Mouse (Mus musculus): ENCODE measurements around the gene Atrnl1.
"Not testable (repeated sequence)": the region's sequence is repeated elsewhere in the genome, so short reads cannot be mapped to it uniquely, and the experiment has no call there.

Atrnl1 gene

DNA sequence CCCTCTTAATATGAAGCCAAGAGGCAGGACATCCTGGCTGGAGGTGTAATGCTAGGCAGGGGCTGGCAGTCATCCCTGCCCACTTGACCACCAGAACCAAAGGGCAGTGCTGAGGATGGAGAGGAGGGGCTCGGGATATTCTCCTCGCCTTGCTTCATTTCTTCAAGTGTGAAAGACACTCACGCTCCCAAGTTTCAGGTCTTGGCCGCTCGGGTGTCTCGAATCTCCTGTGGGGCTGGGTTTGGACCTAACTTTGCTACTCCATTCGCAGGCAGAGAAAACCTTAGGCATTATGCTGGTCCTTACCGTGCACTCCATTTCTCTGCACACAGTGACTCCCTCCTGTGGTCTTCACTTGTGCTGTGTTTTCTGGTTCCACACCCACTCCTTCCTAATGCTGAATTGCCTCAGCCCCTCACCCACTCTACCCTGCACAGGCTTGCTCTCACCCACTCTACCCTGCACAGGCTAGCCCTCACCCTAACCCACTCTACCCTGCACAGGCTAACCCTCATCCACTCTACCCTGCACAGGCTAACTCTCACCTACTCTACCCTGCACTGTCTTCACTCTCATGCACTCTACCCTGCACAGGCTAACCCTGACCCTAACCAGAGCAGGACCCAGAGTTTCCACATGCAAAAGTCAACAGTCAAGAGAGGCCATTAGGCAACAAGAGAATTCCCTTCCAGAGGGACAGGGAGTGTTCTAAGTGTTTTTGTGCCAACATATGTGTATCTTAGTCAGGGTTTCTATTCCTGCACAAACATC is 410.9 kb downstream of the Atrnl1 start:
- DNase-seq (ENCODE audit: low spot score in 2 of 2): no peak

DNA sequence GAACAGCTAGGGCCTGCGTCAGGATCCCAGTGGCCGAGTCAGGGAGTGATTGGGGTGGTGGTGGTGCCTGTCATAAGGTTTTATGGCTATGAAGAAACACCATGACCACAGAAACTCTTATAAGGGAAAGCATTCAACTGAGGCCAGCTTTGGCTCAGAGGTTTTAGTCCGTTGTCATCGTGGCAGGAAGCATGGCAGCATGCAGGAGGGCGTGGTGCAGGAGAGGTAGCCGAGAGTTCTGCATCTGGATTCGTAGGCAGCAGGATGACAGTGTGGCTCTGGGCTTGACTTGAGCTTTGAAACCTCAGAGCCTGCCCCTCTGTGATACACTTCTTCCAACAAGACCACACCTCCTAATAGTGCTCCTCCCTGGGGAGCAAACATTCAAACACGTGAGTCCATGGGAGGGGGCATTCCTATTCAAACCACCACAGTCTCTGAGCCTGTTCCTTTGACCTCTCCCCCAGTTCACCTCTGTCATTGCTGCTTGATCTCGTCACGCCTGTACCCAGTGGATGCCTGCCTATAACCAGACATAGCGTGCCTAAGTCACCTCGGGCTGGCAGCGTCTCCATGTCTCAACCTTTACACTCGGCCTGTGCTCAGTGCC is 412.5 kb downstream of the Atrnl1 start:
- DNase-seq (ENCODE audit: low spot score in 2 of 2): no peak

DNA sequence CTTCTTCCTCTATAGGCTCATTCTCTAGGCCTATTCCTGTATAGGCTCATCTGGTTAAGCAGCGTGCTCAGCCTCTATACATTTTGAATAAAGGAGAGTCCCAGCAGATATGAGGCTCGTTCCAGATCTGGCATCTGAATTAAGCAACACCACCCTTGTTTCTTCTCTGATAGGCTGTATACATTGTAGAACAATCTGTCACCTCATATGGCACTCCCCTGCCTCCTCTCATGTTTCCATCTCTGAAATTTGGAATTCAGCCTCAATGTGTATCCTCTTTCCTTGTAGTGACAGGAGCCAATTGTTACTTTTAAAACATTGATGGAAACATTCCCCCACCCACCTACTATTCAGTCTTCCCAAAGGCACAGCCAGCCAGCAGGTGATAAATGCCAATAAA is 414.2 kb downstream of the Atrnl1 start:
- DNase-seq (ENCODE audit: low spot score in 2 of 2): no peak

DNA sequence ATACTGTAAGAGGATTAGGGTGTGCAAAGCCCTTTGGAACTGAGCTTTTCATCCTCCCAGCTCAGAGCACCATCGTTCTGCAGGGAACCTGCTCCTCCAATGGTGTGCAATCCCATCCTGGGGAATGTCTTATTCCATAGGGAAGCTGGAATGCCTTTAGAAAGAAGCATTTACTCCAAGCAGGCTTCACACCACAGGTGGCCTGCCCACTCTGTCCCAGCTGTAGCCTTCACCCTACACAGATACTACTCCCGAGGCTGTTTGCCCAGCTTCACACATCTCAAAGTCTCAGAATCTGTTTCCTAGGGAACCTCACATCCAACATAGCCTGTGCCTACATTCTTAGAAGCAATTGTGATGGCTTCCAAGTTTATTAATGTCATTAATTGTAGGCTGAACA is 418.8 kb downstream of the Atrnl1 start:
- no peak for DNase-seq (ENCODE audit: low spot score in 2 of 2)

DNA sequence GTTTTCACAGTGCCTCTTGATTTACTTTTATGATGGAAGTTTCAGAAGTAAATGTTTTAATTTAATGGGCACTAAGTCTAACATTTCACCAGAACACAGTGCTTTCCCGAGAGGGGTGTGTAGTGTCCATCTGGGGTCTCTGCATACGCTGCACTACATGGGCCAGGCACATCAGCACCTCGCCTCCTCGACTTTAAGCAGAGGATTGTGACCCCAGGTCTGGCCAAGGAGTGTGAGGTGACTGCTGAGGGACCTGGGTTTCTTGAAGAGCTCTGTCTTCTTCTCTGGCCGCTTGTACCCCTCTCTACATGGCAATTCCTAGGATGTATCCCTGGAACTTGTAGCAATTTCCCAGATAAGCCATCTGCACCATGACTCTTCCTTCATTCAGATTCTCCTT is 422.4 kb downstream of the Atrnl1 start:
- DNase-seq (ENCODE audit: low spot score in 2 of 2): no peak

DNA sequence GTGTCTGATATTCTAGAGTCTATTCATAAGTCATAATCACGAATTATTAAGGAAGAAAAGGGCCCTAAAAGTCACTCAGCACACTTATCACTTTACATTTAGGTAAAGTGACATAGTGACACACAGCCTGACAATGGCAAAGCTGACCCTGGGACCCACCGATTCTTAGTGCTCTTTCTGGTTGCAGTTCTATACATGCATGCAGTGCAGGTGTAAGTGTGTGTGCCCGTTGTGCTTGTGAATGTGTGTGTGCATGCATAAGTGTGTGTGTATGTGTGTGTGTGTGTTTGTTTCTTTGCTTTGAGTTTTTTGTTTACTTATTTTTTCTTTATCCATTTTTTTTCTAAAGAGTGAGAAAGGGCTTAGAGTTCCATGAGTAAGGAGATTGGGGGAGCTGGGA is 425.3 kb downstream of the Atrnl1 start:
- DNase-seq (ENCODE audit: low spot score in 2 of 2): no peak

DNA sequence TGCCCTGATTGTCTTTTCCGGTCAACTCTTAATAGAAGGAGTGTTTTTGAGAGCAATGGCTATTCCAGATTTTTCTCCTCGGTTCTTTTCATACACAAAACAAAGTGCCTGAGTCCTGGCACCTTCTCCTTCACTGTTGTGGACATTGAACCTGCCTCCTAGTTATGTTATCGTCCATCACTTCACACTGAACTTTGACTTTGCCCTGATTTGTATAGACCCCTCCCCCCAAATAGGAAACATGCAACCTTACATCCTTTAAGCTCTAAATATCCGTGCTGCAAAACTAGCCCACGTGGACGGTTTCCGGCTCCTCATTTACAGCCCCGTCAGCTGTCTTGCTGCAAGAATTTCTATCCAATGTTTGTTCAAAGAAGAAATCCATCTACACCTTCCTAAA is 432.3 kb downstream of the Atrnl1 start:
- DNase-seq (ENCODE audit: low spot score in 2 of 2): no peak

DNA sequence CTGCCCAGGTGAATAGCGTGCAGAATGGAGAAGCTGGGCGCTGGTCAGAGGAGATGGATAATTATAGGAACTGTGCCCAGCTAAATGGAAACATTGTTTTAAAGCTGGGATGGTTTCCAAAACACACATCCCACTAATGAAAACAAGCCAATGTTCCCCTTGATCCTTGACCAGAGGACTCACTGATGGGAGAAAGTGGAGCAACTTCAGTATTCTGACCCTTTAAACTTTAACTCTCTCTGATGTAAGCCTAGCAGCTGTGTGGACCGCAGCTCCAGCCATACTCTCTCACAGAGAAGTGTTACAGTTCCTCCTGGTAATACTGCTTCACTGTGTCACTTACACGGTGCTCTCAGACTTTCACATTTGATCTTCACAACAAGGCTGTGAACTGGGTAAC is 432.7 kb downstream of the Atrnl1 start:
- no peak for DNase-seq (ENCODE audit: low spot score in 2 of 2)

DNA sequence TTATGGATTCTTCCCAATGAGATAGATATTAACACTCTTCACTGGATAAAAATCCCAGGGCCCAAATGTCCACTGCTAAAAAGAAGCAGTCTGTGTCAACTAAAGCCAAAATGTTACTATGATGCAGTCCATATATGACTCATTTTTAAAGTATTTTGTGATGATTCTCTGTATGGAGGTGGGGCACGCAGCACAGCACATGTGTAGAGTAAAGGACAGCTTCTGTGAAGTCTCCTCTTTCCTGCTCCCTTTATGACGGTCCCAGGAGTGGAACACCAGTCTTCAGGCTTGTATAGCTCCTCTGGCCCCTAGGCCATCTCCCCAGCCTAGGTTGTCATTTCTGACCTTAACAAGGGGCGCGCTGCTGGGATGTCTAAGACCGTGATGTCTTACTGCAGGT is 434.0 kb downstream of the Atrnl1 start:
- no peak for DNase-seq (ENCODE audit: low spot score in 2 of 2)

DNA sequence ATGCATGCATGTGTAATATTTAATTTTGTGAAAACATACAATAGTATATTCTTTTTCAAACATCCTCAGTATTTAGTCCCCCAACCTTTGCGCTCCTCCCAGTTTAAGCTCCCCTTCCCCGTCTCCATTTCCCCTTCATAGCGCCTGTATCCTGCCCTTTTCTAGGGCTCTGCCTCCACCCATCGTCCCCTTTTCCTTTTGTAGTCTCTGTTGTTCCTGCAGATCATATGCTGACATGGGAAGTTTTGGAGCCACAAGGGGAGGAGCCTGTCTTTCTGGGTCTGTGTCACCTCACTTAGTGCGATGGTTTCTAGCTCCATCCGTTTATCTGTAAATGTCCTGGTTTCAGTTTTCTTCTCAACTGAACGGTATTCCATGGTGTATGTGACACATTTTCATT is 435.8 kb downstream of the Atrnl1 start:
- no peak for DNase-seq (ENCODE audit: low spot score in 2 of 2)

DNA sequence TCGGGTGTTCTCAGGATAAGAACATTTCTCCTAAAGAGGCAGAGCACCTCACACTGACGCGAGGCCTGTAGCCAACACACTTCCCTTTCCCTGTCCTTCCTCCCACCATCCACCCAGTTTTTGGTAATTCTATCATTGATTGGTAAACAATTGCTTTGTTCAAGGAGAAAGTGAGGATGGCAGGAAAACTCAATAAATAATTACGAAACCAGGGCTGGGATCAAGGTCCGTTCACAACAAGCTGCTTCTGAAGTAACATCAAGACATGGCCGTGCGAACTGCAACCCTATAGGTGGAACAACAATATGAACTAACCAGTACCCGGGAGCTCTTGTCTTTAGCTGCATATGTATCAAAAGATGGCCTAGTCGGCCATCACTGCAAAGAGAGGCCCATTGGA is 439.6 kb downstream of the Atrnl1 start:
- not testable (repeated sequence) for DNase-seq (ENCODE audit: low spot score in 2 of 2)

DNA sequence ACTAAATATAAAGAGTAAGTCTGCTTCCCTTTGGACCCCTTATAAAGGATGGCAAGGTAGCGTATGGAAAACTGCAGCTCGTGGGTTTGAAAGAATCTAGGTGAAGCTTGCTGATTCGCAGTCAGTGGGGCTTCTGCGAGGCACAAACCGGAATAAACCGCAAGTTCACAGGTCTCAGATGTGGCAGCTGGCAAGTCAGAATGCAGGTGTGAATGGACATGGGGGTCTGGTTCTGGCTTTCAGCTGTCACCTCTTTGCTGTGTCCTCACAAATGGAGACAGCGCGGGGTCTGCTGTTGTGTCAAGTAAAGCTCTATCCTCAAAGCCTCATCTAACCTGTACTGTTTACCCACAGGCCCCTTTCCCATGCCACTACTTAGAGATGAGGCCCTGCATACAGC is 440.2 kb downstream of the Atrnl1 start:
- DNase-seq (ENCODE audit: low spot score in 2 of 2): no peak

DNA sequence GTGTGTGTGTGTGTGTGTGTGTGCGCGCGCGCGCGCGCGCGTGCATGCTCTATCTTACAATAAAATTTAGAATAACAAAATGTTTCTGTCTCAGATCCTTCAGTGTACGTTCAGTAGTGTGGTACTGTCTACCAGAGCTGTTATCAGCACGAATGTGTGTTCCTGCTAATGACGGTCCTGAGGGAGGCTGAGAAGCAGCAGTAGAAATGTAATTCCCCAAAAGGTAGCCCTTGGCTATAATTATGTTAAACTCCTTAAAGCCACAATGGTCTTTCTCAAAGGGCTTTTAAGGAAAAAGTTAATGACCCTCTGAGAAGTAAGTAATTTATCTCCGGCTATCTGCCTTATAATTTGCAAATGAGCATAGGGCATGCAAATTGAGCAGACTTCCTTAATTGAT is 441.1 kb downstream of the Atrnl1 start:
- no peak for DNase-seq (ENCODE audit: low spot score in 2 of 2)

DNA sequence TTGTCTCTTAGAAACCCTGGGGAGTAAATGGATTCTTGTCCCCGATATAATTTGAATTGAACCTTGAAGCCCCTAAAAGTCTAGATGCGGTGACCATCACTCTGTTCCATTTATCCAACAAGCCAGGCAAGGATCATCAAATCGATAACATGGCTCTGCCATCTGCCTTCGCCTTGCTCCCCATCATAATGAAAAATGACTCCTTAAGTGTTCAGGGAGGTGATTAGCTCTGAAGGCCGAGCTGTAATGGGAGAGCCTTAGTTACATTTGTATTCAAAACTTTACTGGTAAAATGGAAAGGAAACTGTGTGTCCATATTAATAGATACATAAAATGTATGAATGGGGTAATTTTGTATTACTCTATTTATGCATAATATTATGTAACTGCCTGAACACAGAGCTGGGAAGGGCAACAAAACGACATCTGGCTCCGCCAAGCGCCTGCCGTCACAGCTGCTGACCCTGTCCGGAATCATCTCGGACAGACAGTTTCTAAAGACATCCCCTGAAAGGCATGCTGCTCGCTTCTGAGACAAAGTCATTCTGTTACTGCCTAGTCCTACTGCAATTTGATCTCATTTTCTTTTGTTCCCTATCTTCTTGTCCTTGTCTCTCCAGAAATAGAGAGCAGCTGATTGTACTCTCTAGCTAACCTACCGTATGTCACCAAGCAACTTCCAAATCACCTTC is 441.8 kb downstream of the Atrnl1 start:
- no peak for DNase-seq (ENCODE audit: low spot score in 2 of 2)

DNA sequence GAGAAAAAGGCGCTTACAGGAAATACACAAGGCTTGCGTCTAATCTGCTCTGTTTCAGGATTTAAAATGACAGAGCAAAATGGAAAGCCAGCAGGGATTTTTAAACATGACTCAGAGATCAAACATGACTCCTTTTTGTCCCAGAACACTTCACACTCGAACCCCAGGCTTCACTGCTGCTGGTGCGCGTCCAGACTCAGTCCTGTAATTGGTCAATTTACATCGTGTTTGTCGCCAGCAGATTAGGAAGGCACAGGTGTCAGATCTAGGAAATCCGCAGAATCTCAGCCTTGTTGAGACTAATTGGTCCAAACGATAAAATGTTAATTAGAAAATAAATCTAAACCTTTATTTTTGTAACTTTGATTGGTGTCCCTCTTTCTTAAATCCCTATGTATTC is 448.9 kb downstream of the Atrnl1 start:
- DNase-seq (ENCODE audit: low spot score in 2 of 2): no peak

DNA sequence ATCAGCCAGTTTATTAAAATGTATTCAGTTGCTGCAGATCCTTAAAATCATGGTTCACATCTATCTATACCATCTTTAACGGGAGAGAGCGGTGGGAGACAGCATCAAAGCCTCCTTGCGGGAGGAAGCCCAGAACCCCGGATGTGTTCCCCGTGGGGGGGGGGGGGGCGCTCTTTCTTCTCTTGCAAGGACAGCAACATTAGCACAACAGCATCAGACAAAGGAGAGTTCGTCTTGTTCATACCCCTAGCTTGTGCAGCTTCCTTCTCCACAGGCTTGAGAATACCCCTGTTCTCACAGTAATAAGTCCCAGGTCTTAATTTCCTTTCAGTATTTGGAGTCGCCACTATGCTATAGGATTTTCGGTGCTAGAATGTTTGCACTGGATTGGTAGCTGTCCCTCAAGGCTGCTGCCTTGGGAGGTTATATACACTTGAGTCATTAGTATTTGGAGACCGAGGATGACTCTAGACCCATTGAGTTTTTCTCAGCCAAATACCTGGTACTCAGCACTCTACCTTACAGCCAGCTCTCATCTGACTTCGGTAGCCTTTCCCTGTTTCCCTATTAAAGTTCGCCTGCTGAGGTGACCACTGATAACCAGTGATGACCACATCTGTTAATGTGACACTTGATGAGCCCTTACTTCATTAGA is 449.5 kb downstream of the Atrnl1 start:
- DNase-seq (ENCODE audit: low spot score in 2 of 2): no peak

DNA sequence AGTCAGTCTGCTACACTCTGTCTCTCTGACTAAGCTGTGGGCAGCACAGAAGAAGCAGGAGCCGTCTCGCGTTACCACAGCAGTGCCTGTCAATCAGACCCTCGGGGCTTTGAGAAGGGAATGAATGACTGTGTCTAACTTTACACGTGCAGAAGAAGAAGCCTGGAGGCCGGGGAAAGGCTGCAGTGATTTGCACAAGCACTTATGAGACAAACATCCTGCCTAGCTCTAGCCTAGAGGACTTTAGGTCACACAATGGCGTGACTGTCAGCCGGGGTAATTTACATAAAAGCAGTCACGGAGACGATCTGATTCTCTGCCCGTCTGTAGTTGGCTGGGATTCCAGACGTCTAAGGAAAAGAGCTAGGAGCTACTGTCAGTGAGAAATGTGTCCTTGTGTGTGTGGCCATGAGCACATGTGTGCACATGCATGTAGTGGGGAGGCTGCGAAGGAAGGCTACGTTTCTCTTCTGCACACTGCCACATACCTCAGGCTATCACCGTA is 450.1 kb downstream of the Atrnl1 start:
- no peak for DNase-seq (ENCODE audit: low spot score in 2 of 2)

DNA sequence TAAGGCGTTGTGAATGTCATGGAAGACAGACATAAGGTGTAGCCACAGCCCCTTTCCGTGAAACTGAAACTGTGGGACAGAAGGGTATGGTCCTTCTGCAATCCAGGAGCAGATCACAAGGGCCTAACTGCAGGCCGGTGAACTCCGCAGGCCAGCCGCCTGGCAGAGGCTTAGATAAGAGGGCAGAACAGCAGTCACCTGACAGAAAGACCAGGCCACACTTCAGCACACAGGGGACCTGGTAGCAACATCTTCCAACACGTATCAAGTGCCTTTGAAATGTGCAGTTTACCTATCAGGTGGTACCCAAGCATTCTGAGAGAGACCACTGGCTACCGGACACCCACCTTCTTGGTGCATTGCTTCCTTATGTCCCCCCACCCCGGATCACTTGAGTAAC is 451.1 kb downstream of the Atrnl1 start:
- no peak for DNase-seq (ENCODE audit: low spot score in 2 of 2)

DNA sequence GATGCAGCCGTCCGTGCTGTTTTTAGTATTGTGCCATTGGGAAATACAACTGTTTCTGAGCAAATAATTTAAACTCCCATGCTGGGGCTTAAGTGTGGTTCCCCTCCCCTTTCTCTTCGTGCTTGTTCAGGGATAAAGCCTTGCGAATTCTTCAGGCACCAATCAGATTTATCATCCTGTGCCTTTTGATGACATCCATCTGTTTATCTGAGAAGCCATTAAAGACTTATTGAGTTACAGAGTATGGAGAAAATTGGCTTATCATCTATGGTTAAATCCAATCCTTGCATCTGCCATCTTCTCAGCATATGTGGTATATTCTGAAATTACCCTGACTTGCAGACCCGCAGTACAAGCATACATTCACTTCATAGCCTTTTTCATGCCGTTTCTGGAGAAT is 452.7 kb downstream of the Atrnl1 start:
- no peak for DNase-seq (ENCODE audit: low spot score in 2 of 2)

DNA sequence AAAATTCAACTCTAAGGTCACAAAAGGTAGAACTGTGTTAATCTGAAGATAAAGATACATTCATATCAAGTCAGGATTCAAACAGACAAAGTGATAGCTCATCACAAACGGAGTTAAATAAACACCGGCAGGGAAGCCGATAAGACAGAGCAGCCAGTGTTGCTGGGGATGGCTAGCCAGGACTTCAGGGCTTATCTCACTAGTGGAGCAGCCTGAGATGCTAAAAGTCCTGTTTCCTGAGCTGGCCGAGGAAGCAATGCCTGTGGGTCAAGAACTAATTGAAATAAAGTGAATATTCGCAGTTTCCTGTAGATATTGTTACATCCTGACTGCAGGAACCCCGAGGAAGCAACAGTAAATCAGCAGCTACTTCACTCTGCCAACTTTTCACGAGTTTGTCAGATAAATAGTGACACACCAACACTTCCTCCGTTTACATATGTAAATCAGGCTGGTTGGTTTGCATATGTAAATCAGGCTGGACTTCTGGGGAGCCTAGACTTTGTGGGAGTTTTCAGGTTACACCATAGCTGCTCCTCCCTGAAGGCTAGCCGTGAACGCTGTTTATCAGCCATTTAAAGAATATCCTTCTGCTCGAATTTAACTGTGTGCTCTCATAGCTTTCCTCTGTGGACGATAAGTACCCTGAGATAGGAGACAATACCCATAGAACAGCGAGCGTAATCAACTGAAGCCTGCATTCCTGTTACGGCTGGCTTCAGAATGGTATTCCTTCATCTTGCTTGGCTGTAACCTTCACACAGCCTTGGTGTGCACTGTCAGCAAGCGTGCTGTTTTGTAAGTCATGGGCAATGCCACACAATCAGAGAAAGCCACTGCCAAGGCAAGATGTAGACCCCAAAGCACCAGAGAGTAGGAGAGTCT is 453.5 kb downstream of the Atrnl1 start:
- DNase-seq (ENCODE audit: low spot score in 2 of 2): no peak

DNA sequence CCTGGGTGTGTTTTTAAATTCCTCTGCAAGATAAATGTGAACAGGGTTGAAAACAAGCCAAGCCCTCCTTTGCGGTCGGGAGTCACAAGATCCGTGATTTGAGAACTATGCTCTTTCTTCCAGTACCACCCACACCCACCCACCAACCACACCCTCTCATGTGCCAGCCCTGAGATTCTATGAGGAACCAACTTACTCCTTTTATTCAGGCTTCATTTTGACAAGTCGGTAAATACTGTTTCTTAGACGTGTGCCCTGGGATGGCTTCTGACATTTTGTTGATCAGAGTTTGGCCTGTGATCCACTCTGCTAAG is 454.1 kb downstream of the Atrnl1 start:
- no peak for DNase-seq (ENCODE audit: low spot score in 2 of 2)

DNA sequence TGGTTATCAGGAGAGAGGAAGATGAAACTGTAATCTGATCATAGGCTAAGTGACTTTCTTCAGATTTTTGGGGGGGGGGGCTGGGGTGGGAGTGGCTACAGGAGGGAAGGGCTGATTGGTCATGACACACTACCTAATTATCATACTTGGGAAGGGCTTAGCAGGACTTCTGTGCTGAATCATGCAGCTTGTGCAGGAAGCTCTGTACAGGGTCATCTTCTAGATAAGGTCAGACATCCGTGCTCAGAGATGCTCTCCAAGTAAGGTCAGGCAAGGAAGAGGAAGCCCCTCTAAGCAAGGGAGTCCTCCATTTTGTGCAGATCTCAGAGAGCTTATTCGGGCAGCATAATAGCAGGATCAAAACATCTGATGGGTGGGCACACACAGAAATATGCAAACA is 454.7 kb downstream of the Atrnl1 start:
- no peak for DNase-seq (ENCODE audit: low spot score in 2 of 2)

Data from cerebellum, postnatal 4 days (tissue).